ENCODE assay signal across 8 mouse cellular contexts in the genomic region with DNA sequence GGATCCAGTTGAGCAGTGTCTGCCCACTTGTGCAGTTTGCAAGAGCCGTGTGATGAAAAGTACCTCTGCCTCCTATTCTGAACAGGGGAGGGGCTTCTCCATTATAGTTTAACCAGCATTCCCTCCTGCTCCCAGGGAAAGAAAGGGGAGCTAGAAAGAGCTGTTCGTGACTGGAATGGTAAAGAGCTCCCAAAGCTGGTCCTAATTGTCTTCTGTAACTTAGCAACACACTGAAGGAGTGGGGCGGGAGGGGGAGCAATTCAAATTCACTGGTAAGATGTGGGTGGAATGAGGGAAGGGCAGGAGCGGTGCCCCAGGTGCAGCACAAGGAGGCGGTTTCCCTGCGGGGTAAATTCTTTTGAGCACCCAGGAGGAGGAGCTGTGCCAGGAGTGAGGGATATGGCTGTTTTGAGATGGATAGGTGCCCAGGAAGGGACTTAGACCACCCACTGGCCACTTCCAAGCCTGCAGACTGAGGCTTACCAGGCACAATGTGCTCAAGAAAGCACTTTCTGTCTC.
DNase-seq lines count a peak whose midpoint lies in the region; ATAC-seq and TF ChIP-seq lines count a peak whose summit lies in the region.
"Had no signal": no experiment of that assay in that cellular context is flagged by ENCODE, and none has a peak within 500 bp of the region (broad histone marks: within the 10 kb centered on the region; RNA-seq: fewer than 3 reads in every experiment).

No protein-coding gene starts in this region.

- peak overlapping the region; percentile 39 for H3K4me2 ChIP-seq in forebrain, embryonic 14.5 days (ENCODE audit: low read length)
- H3K4me2 ChIP-seq in kidney, postnatal 0 days (ENCODE audit: low read length), result no peak overlapping the region
- 0 out of 2 replicates have a peak overlapping the region, but pooled peaks have one; percentile 28 for H3K4me2 ChIP-seq in limb, embryonic 13.5 days (replicated peaks)

- H3K9me3 ChIP-seq in forebrain, embryonic 14.5 days (replicated peaks; ENCODE audit: control insufficient read depth, low read length), result no peaks in the 10 kb centered on the region
- H3K9me3 ChIP-seq in kidney, postnatal 0 days (replicated peaks; ENCODE audit: low read length), result no peaks in the 10 kb centered on the region
- H3K9me3 ChIP-seq in limb, embryonic 13.5 days, result no peaks in the 10 kb centered on the region

- no peak overlapping the region for H3K4me3 ChIP-seq in forebrain, embryonic 14.5 days (ENCODE audit: low read depth, low read length)
- H3K4me3 ChIP-seq in kidney, postnatal 0 days (replicated peaks; ENCODE audit: low read depth, low read length), result no peak overlapping the region
- no peak overlapping the region for H3K4me3 ChIP-seq in limb, embryonic 13.5 days

- H3K27ac ChIP-seq in forebrain, embryonic 14.5 days (ENCODE audit: low read depth, low read length), result peak overlapping the region; percentile 95
- peak overlapping the region; percentile 80 for H3K27ac ChIP-seq in kidney, postnatal 0 days
- H3K27ac ChIP-seq in limb, embryonic 13.5 days, result peak overlapping the region; percentile 22; the same call in 1 of the 2 replicates
- H3K27ac ChIP-seq: macrophage had no signal

- peak; percentile 95 for ATAC-seq in forebrain, embryonic 14.5 days
- peak; percentile 86 for ATAC-seq in kidney, postnatal 0 days (replicated peaks; ENCODE audit: low FRiP score, low read depth)
- ATAC-seq in limb, embryonic 13.5 days (ENCODE audit: low FRiP score, low read depth), result peak; percentile 51; the same call in 1 of the 2 replicates

- intact Hi-C loops in gastrocnemius, postnatal 36 days (cut with DNase I), result no loop called here

- peak; percentile 86 for DNase-seq in embryo, embryonic 10 days (ENCODE audit: low spot score)
- peak; percentile 99 for DNase-seq in forebrain, embryonic 14.5 days (ENCODE audit: low spot score)
- peak; percentile 62 for DNase-seq in kidney, postnatal 0 days (ENCODE audit: low spot score)
- DNase-seq in right cerebral cortex, postnatal 25 days, result peak; percentile 79
- no peak for DNase-seq in gastrocnemius, postnatal 36 days
- no peak for DNase-seq in gastrocnemius, postnatal 25 days

- H3K36me3 ChIP-seq in forebrain, embryonic 14.5 days (ENCODE audit: control insufficient read depth, insufficient read depth, low read length), result no peaks in the 10 kb centered on the region
- H3K36me3 ChIP-seq in kidney, postnatal 0 days (ENCODE audit: insufficient read depth, low read length), result no peaks in the 10 kb centered on the region
- H3K36me3 ChIP-seq in limb, embryonic 13.5 days, result no peaks in the 10 kb centered on the region

- H3K9ac ChIP-seq in forebrain, embryonic 14.5 days (ENCODE audit: low read length), result peak overlapping the region; percentile 29
- no peak overlapping the region for H3K9ac ChIP-seq in kidney, postnatal 0 days (ENCODE audit: low read depth, low read length)
- peak overlapping the region; percentile 39 for H3K9ac ChIP-seq in limb, embryonic 13.5 days

- TF ChIP-seq CTCF in kidney, postnatal 0 days (IDR thresholded peaks at IDR 0.05; ENCODE audit: low read depth), result peak; percentile 47

- peaks cover 21% of the 10 kb centered on the region for H3K4me1 ChIP-seq in forebrain, embryonic 14.5 days (ENCODE audit: control insufficient read depth, insufficient read depth, low read length)
- H3K4me1 ChIP-seq in kidney, postnatal 0 days (replicated peaks; ENCODE audit: insufficient read depth, low read length), result peaks cover 12% of the 10 kb centered on the region
- peaks cover 14% of the 10 kb centered on the region for H3K4me1 ChIP-seq in limb, embryonic 13.5 days

- no peaks in the 10 kb centered on the region for H3K27me3 ChIP-seq in forebrain, embryonic 14.5 days (replicated peaks; ENCODE audit: control insufficient read depth, insufficient read depth, low read length)
- H3K27me3 ChIP-seq in kidney, postnatal 0 days (ENCODE audit: insufficient read depth, low read length), result no peaks in the 10 kb centered on the region
- H3K27me3 ChIP-seq in limb, embryonic 13.5 days, result no peaks in the 10 kb centered on the region

- WGBS in forebrain, embryonic 14.5 days, result 0% methylated on average over 6 of the region's 6 CpGs
- 26% methylated on average over 6 of the region's 6 CpGs for WGBS in kidney, postnatal 0 days
- 14% methylated on average over 6 of the region's 6 CpGs for WGBS in limb, embryonic 13.5 days

Comparison
In these comparisons a context has a peak if more than half of its experiments do, and no peak if none do; other contexts are left out.
1. DNase-seq: peak in embryo, embryonic 10 days (single experiment), forebrain, embryonic 14.5 days (single experiment), kidney, postnatal 0 days (single experiment) and right cerebral cortex, postnatal 25 days (single experiment); none in gastrocnemius, postnatal 36 days (0 of 2) and gastrocnemius, postnatal 25 days (single experiment).
2. H3K27ac ChIP-seq: peak in every context shown above with its lines; median percentile 95 in forebrain, embryonic 14.5 days; 80 in kidney, postnatal 0 days; 22 in limb, embryonic 13.5 days.
3. Peak in every context shown above with its lines, with median percentiles within 50 percentile points of each other: ATAC-seq.